Mouse (Mus musculus) lung, adult 2 months (tissue): ENCODE results near the gene Rtn4rl1.

Source experiments
- CTCF ChIP-seq: fragments of 200-500 bp; IDR thresholded peaks from 2 replicates; pipeline ENCODE4 v1.5.1; 2011; ENCODE audit warnings: mild to moderate bottlenecking, low read length, control low read depth; ENCODE audit not compliant: insufficient read depth
- POLR2A ChIP-seq: fragments of 200-500 bp; IDR thresholded peaks from 2 replicates; pipeline ENCODE4 v1.6.1; 2011; ENCODE audit warnings: low read depth, mild to moderate bottlenecking, control low read depth, low read length, borderline replicate concordance; ENCODE audit errors: extremely low read depth

DNA sequence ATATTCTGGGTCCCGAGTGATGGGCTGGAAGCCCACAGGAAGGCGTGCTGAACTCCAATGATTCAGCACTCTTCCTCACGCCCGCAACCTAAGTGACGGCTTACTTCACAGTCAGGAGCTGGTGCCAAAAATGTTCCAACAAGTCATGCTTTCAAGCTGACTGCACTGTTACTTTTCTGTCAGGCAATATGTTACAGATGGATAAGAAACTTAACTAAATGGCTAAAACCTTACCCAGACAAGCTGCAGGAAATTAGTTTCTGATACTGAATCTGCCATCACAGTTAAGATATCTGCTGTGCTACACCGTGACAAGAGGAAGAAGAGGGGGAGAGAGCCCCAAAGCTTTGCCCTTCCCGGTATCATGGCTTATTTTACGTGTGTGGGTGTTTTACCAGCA, 120.3 kb downstream of the Rtn4rl1 start:
- TF ChIP-seq CTCF (no peak), POLR2A (no peak)
